Mouse (Mus musculus) midbrain, embryonic 12.5 days (tissue): ENCODE measurements around the gene Lrfn3. TPM values are rescaled to one million over a fixed set of nuclear protein-coding genes. Genes with fewer than 3 reads are reported as not detected.

Experiments
- ATAC-seq: fragments of 200-750 bp; cut with Nextera tagmentation; 2 replicates; pipeline ENCODE4 v1.8.0; 2017; ENCODE audit warnings: low read depth, moderate TSS enrichment, moderate library complexity; ENCODE audit not compliant: low FRiP score
- H3K27ac ChIP-seq: fragments of 300-500 bp; sonication (generic); replicated peaks from 2 replicates; pipeline ENCODE4 v1.5.1; 2016; ENCODE audit warnings: mild to moderate bottlenecking
- H3K27me3 ChIP-seq: fragments of 300-500 bp; sonication (generic); 2 replicates; pipeline ENCODE4 v1.6.1; 2016; ENCODE audit warnings: mild to moderate bottlenecking
- H3K36me3 ChIP-seq: fragments of 300-500 bp; sonication (generic); 2 replicates; pipeline ENCODE4 v1.6.1; 2016
- H3K4me1 ChIP-seq: fragments of 300-500 bp; sonication (generic); 2 replicates; pipeline ENCODE4 v1.6.1; 2016
- H3K4me2 ChIP-seq: fragments of 300-500 bp; sonication (generic); replicated peaks from 2 replicates; pipeline ENCODE4 v1.6.1; 2016; ENCODE audit warnings: mild to moderate bottlenecking, moderate library complexity
- H3K4me3 ChIP-seq: fragments of 300-500 bp; sonication (generic); 2 replicates; pipeline ENCODE4 v1.5.1; 2016; ENCODE audit warnings: mild to moderate bottlenecking
- H3K9ac ChIP-seq: fragments of 300-500 bp; sonication (generic); replicated peaks from 2 replicates; pipeline ENCODE4 v1.6.1; 2016; ENCODE audit warnings: mild to moderate bottlenecking, moderate library complexity
- H3K9me3 ChIP-seq: fragments of 300-500 bp; sonication (generic); 2 replicates; pipeline ENCODE4 v1.6.1; 2016; ENCODE audit warnings: mild to moderate bottlenecking
- WGBS: fragments of 180-500 bp; shearing (Covaris S2); methylation state at CpG from one replicate; pipeline ENCODE4 v1.1.7; 2016; 5-methylcytosine and 5-hydroxymethylcytosine counted together
- polyA plus RNA-seq: library from polyadenylated mRNA; unstranded; fragments of >200 nt; fragmentation: Nextera tagmentation; extraction: Ambion mirVana; gene quantifications from 2 replicates; pipeline ENCODE4 v1.2.1, GENCODE M21; 2016

Gene Lrfn3
- polyA plus RNA-seq, 1 experiment from 2014 or later: 9.1 TPM

- H3K27ac ChIP-seq: peak within 1 kb of the TSS; percentile 54
- peak within 1 kb of the TSS; percentile 72 for H3K9ac ChIP-seq
Measured at GRCm38 (mm10) chr7:30308076-30309005, 54.2 kb downstream of the Lrfn3 start, which contains the start of gene Alkbh6. Alkbh6 (plus strand) TSS chr7:30308717.

GRCm38 (mm10) chr7:30306083-30306779 is 56.3 kb downstream of the Lrfn3 start:
- no peak overlapping the region for H3K4me3 ChIP-seq
- no peak overlapping the region for H3K4me2 ChIP-seq
- H3K27ac ChIP-seq: no peak overlapping the region
- no peaks in the 10 kb centered on the region for H3K9me3 ChIP-seq
- H3K4me1 ChIP-seq: peaks cover 20% of the 10 kb centered on the region
- no peak for ATAC-seq
- no peak overlapping the region for H3K9ac ChIP-seq
- H3K27me3 ChIP-seq: no peaks in the 10 kb centered on the region
- WGBS: 93% methylated on average over 16 of the region's 16 CpGs
- H3K36me3 ChIP-seq: peaks cover 56% of the 10 kb centered on the region

More at GRCm38 (mm10) chr7:30308076-30309005, 54.2 kb downstream of the Lrfn3 start, which contains the start of gene Alkbh6:
- Histone ChIP-seq H3K36me3 (peaks cover 46% of the 10 kb centered on the region), H3K4me1 (peaks cover 20% of the 10 kb centered on the region), H3K4me2 (peak within 1 kb of the TSS; percentile 92), H3K4me3 (peak within 1 kb of the TSS; percentile 70), H3K9me3 (no peaks in the 10 kb centered on the region), H3K27me3 (no peaks in the 10 kb centered on the region)
- 4% methylated on average over 27 of the region's 27 CpGs for WGBS
- ATAC-seq: peak; percentile 100

Other genes starting within 250 kb of the Lrfn3 start
- gene Zfp382, start 240.8 kb downstream of the Lrfn3 start, polyA plus RNA-seq: 17.0 and 18.8 TPM in 2 replicates
- gene Zfp146, start 193.0 kb downstream of the Lrfn3 start, polyA plus RNA-seq: 19.0 and 20.2 TPM in 2 replicates
- gene Cox7a1, start 178.6 kb downstream of the Lrfn3 start, polyA plus RNA-seq: 0.74 and 4.1 TPM in 2 replicates
- gene Capns1, start 164.0 kb downstream of the Lrfn3 start, polyA plus RNA-seq: 59.8 and 61.6 TPM in 2 replicates
- 151 and 156 TPM in 2 replicates for gene Polr2i, start 130.8 kb downstream of the Lrfn3 start, polyA plus RNA-seq
- 257 and 259 TPM in 2 replicates for gene Tbcb, start 130.5 kb downstream of the Lrfn3 start, polyA plus RNA-seq
- gene Ovol3, start 127.0 kb downstream of the Lrfn3 start, polyA plus RNA-seq: not detected in 2 replicates
- gene Thap8, start 82.7 kb downstream of the Lrfn3 start, polyA plus RNA-seq: 0.48 and 0.66 TPM in 2 replicates
- gene Wdr62, start 82.4 kb downstream of the Lrfn3 start, polyA plus RNA-seq: 11.3 and 13.4 TPM in 2 replicates
- gene Clip3, start 71.0 kb downstream of the Lrfn3 start, polyA plus RNA-seq: 76.3 and 88.6 TPM in 2 replicates
- gene Alkbh6, start 54.1 kb downstream of the Lrfn3 start, polyA plus RNA-seq: 86.9 and 92.9 TPM in 2 replicates
- gene Syne4, start 48.0 kb downstream of the Lrfn3 start, polyA plus RNA-seq: 17.5 and 19.0 TPM in 2 replicates
- gene E130208F15Rik, start 41.0 kb downstream of the Lrfn3 start, polyA plus RNA-seq: 0.63 TPM in 1 of 2 replicates, not detected in the other
- gene Sdhaf1, start 38.9 kb downstream of the Lrfn3 start, polyA plus RNA-seq: 22.2 and 27.4 TPM in 2 replicates
- gene Tyrobp, start 51.0 kb upstream of the Lrfn3 start, polyA plus RNA-seq: 18.3 and 24.4 TPM in 2 replicates
- gene Hcst, start 57.1 kb upstream of the Lrfn3 start, polyA plus RNA-seq: not detected in 2 replicates
- 1.4 TPM in 2 replicates for gene Nfkbid, start 59.0 kb upstream of the Lrfn3 start, polyA plus RNA-seq
- gene Aplp1, start 82.8 kb upstream of the Lrfn3 start, polyA plus RNA-seq: 301 and 324 TPM in 2 replicates
- gene Kirrel2, start 94.9 kb upstream of the Lrfn3 start, polyA plus RNA-seq: 1.6 and 4.7 TPM in 2 replicates
- 0.58 and 1.1 TPM in 2 replicates for gene Nphs1, start 95.5 kb upstream of the Lrfn3 start, polyA plus RNA-seq
- 0.39 TPM in 1 of 2 replicates, not detected in the other for gene Prodh2, start 130.8 kb upstream of the Lrfn3 start, polyA plus RNA-seq
- 96.3 and 99.5 TPM in 2 replicates for gene Arhgap33, start 172.3 kb upstream of the Lrfn3 start, polyA plus RNA-seq
- gene Hspb6, start 189.4 kb upstream of the Lrfn3 start, polyA plus RNA-seq: 5.8 and 6.2 TPM in 2 replicates
- gene Proser3, start 189.5 kb upstream of the Lrfn3 start, polyA plus RNA-seq: 15.1 TPM in 2 replicates
- gene Lin37, start 197.1 kb upstream of the Lrfn3 start, polyA plus RNA-seq: 53.0 and 54.9 TPM in 2 replicates
- 83.1 and 88.4 TPM in 2 replicates for gene U2af1l4, start 200.5 kb upstream of the Lrfn3 start, polyA plus RNA-seq
- 21.8 and 23.5 TPM in 2 replicates for gene Gm49396, start 200.6 kb upstream of the Lrfn3 start, polyA plus RNA-seq
- 130 and 144 TPM in 2 replicates for gene Psenen, start 200.9 kb upstream of the Lrfn3 start, polyA plus RNA-seq
- gene Igflr1, start 202.7 kb upstream of the Lrfn3 start, polyA plus RNA-seq: 5.9 and 8.2 TPM in 2 replicates
- 11.4 and 13.6 TPM in 2 replicates for gene Kmt2b, start 226.0 kb upstream of the Lrfn3 start, polyA plus RNA-seq
- 0.34 and 0.47 TPM in 2 replicates for gene Zbtb32, start 236.1 kb upstream of the Lrfn3 start, polyA plus RNA-seq